Mouse (Mus musculus) lung, postnatal 0 days (tissue): ENCODE data around the gene Tspan5.

Experiments used
- CTCF ChIP-seq: IDR thresholded peaks from 2 replicates; pipeline ENCODE4 v1.5.1; 2016; ENCODE audit warnings: antibody characterized with exemption, mild to moderate bottlenecking
- EP300 ChIP-seq: IDR thresholded peaks from 2 replicates; pipeline ENCODE4 v1.6.1; 2016; ENCODE audit warnings: antibody characterized with exemption, mild to moderate bottlenecking, control low read depth

DNA sequence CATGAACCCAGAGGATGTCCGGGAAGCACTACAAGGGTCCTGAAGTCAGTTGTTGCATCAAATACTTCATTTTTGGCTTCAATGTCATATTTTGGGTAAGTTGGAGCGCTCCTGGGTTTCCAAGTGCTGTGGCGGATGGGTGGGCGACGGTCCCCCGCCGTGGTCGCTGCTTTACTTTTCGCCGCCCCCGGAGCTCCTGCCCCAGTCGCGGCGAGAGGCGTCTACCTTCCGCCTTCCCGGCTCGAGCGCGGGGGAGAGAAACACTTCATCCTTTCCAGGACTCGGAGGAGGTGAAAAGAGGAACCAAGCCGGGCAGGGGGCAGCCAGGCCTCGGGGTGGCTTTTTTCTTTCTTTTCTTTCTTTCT is 553 bp downstream of the Tspan5 start:
- TF ChIP-seq CTCF (no peak), EP300 (no peak)
